Mouse (Mus musculus) large intestine, adult 2 months (tissue): ENCODE results near the gene Cfap44. TPM values are rescaled to one million over a fixed set of nuclear protein-coding genes. Genes with fewer than 3 reads are reported as not detected.

Source experiments
- DNase-seq: peaks from one replicate; pipeline ENCODE4 v3.0.0-alpha.2; 2012; ENCODE audit warnings: low read depth, low spot score
- WGBS: fragments of 180-500 bp; shearing (Covaris S2); methylation state at CpG from one replicate; pipeline ENCODE4 v1.1.7; 2018; 5-methylcytosine and 5-hydroxymethylcytosine counted together
- polyA plus RNA-seq: library from polyadenylated mRNA; depleted of rRNA; stranded (reverse); fragments of >200 nt; gene quantifications from 2 replicates; pipeline ENCODE4 v1.2.3, GENCODE M21; 2012; rRNA removed

Cfap44 gene
- not detected in 2 replicates for polyA plus RNA-seq

DNA sequence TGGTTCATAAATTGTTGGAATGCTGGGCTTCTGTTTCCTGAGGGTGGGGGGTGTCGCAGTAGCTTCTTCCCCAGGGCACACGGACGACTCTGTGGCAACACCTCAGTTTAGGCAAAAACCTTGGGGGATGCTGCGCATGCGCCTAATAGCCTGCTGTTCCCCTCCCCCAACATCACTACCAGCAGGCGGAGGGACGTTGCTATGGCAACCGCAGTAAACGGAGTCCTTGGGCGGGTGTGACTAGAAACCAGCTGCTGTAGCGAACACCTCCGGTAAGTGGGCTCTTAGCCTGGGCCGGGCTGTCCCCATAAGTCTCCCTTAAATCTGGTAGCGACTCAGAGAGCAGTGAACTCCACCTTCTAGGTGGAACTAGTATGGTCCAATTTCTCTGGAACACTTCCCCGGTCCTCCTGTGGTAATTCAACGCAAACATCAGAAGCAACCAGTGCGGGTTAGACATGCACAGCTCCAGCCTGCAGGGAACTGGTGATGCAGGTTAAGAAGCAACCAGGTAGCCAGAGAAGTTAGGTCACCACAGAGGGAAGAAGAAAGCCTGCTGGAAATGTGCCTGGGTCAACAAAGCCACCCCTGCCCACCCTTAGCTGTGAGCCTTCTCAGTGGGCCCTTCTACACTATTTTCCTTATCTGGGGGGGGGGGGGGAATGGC is at the start of gene Cfap44:
Gene Cfap44, plus strand, starts transcription at position 220 of the 667 bp plus-strand sequence.
- 4% methylated on average over 17 of the region's 17 CpGs for WGBS
- DNase-seq = peak; percentile 25

DNA sequence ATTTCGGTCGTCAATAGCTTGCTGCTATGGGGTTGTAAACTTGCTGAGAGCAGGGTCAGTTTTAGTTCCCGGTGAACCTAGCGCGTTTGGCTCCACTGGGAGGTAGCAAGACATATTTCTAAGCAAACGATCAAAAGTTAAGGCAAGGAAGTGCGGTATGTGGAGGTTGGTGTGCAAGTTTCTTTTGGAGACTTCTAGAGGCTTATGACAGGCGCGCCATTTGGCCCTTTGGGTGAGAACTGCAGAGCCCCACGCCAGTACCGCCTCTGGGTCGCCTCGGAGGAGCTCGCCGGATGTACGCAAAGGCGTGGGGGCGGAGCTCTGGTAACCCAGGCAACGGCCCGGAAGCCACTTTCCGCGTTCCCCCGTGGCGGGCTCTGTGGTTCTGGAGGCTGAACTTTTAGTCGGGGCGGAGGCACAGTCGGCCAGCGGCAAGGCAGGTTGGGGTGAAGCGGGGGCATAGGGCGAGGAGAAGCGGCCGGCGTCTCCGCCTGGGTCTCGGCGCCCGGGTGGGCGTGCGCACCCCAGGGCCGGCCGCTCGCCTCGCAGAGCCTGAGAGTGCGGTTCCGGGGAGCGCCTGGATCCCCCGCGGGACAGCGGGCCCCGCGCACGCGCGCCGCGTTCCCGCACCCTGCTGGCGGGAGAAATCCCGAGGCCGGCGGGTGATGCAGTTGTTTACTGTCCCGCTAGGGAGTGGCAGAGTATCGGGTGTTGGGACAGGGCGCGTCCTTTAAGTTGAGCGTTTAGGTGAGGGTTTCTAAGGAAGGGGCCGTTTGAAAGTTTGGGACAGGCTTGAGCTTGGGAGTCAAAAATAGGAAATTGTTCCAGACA is 47.3 kb upstream of the Cfap44 start, which contains the start of gene Spice1:
Gene Spice1, plus strand, starts transcription at position 51 of the 831 bp plus-strand sequence.
- WGBS = under 1% methylated on average over 67 of the region's 67 CpGs
- no peak for DNase-seq

DNA sequence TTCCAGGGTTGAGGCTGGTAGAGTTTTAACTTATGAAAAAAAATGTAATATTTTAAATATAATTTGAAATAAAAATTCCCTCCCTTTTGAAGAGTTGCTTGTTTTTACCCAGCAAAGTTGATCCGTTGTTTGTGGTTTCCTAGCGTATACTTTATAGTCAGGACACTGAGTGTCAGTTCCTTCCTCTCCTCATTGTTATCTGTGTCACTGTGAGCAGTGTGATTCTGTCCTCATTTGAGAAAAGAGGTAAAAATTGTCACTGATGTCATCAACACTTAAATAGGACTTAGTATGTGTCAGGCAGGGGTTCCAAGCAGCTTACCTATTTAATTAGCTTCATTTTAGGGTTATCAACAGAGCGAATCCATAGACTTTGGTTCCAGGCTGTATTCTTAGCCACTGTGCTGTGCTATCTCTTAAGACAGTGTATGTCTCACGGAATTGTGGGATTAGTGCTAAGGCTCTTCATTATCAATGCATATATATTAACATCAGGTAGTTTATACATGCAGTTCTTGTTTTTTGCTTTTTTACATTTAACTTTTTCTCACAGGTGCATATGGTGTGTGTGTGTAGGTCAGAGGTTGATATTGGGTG is 44.7 kb upstream of the Cfap44 start:
- no peak for DNase-seq
- 68% methylated on average over 4 of the region's 4 CpGs for WGBS

DNA sequence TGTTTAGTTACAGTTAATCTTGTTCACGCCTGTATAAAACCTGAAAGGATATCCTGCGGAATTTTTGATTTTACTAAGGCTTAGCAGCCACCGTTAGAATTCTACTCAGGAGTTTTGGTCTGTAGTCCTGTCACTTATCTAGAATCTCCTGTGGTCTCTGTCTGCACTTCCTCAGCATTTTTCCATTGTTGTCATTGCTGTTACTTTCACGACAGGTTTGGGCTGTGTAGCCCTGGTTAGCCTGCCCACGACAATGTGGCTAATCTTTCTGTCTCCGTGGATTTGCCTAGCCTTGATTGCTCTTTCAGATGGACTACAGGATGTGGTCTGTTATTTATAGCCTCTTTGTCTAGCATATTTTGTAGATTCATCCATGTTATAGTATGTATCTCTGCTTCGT is 38.3 kb upstream of the Cfap44 start:
- 71% methylated on average over 7 of the region's 7 CpGs for WGBS
- DNase-seq = no peak

DNA sequence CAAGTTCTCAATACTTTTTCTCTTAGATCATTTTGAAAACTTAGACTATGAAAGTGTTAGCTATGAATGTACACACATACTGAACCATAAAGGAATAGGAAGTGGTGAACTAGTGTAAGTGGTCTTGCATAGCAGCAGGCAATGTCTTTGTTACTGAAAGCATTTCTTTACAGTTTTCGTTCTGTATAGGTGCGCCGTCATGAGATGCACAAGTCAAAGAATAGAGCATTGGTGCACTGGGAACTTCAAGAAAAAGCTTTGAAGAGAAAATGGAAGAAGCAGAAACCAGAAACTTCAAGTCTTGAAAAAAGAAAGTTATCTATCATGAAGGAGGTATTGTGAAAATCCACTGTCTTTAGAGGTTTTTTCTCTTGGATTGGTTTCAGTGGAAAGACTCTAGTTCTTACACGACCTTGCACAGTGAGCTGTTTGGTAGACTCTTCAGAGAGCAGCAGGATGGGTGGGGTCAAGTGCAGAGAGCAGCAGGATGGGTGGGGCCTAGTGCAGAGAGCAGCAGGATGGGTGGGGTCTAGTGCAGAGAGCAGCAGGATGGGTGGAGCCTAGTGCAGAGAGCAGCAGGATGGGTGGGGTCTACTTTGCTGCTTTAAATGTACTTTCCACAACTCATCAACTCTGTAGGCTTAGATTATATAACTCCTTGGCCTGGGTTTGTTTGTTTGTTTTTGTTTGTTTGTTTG is 36.9 kb upstream of the Cfap44 start:
- WGBS = 69% methylated on average over 4 of the region's 4 CpGs
- DNase-seq = peak; percentile 57

DNA sequence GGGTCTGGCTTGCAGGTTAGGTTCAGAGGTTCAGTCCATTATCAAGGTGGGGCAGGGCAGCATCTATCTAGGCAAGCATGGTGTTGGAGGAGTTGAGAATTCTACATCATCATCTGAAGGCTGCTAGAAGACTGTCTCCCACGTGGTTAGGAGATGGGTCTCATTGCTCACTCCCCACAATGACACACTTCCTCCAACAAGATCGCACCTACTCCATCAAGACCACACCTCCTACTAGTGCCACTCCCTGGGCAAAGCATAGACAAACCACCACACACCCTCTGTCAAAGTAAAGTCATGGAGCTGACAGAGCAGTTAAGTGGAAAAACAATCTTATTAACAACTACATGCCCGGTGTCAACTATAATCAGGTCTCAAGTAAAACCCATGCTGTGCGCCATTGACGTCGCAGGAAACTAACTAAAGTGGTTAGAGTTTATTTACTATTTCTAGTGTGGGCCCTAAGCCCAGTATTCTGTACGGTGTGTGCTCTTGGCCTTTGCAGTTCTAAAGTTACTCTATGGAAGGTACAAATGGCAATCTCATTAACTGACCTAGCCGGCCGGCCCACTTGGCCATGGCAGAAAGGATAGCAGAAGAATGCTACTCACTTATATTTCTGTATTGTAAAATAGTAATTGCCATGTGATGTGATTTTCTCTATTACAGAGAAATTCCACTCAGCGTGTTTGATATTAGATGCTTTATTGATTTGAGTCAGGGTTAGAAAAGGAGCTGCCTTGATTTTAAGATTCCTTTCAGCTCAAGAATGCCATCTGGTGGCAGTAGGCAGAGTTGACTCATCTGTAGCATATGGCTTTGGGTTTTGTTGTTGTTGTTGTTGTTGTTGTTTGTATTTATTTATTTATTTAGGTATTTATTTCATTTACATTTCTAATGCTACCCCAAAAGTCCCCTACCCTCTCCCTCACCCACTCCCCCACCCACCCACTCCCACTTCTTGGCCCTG is 32.4 kb upstream of the Cfap44 start:
- WGBS = 74% methylated on average over 10 of the region's 10 CpGs
- no peak for DNase-seq

DNA sequence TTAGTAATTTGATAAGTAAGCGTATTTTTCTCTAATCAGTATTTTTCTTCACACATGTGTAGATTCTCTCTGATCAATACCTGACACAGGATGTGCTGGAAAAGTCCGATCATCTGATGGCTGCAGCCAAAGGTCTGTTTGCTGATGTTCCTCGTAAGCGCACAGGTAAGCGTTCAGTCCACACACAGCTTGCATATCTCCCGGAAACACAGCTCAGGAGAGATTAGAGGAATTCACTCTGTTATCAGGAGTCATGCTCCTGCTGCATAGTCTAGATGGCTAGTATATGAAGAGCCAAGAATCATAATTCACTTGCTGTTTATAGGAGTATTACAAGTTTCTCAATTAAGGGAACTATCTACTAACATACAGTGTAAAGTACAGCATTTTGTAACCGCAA is 29.1 kb upstream of the Cfap44 start:
- DNase-seq = no peak
- WGBS = 86% methylated on average over 7 of the region's 7 CpGs

DNA sequence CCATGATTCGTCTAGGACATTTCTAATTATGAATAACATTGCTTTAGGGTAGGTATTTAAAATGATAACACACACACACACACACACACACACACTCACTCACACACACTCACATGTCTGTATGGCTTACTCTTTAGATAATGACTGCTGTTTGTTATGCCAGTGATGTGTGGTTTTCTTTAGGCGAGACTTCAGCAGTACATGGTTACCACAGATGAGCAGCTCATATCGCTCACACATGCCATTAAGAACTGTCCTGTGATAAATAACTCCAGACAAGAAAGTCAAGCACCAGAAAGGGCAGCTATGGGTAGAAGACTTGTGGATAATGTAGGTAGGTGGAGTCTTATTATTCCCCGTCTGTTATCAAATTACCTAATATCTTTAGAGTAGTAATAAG is 19.1 kb upstream of the Cfap44 start:
- 95% methylated on average over 4 of the region's 4 CpGs for WGBS
- DNase-seq = no peak

DNA sequence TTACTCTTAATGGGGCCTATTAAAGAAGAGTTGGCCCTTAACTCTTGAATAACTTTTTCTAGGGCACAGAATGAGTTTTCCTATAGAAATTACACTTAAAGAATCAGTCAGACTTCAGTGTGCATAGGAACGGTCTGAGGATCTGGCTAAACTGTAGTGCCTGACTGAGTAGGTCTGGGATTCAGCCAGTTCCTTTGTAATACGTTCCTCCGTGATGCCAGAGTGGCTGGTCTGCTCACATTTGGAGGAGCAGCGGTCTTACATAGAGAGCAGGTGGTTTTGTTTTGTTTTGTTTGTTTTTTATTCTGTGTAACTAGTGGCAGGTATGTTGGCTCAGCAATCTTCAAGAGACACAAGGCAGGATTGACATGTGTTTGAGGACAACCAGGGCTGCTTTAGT is 14.6 kb upstream of the Cfap44 start:
- no peak for DNase-seq
- 73% methylated on average over 4 of the region's 4 CpGs for WGBS

DNA sequence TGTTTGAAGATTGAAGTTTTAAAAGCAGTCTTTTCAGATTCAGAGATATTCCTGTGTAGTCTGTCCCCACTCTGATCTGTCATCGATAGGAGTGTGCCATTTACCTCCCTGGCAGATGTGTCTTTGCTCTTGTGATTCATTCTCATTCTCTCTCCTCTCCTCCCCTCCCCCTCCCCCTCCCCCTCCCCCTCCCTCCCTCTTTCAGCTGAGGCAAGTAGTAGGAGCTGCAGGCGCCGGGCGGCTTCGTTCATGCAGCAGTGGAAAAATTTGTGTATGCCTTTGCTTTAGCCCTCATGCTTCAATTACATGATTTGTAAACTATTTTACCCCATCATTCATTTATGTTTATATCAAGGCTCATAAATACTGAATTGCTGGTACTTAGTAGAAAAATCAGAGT is 13.0 kb upstream of the Cfap44 start:
- WGBS = 79% methylated on average over 5 of the region's 5 CpGs

DNA sequence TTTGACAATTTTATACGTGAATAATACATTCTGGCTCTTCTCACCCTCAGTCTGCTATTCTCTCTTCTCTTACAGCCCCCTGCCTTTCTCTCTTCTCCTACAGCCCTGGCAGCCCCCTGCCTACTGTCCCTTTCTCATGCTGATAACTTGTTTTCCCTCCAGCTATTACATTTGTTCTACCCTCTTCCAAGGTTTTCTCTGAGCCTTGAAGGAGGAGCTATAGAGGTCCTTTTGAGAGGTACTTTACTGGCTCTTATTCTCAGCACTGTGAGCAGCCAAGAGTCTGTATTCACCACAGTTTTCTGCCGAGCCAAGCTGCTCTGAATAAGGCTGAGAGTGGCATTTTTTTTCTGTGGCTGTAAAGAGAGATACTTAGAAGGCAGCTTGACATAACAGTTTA is 11.0 kb upstream of the Cfap44 start:
- WGBS = 60% methylated on average over 2 of the region's 2 CpGs
- no peak for DNase-seq

More for the DNA sequence above, 13.0 kb upstream of the Cfap44 start:
- no peak for DNase-seq

DNA sequence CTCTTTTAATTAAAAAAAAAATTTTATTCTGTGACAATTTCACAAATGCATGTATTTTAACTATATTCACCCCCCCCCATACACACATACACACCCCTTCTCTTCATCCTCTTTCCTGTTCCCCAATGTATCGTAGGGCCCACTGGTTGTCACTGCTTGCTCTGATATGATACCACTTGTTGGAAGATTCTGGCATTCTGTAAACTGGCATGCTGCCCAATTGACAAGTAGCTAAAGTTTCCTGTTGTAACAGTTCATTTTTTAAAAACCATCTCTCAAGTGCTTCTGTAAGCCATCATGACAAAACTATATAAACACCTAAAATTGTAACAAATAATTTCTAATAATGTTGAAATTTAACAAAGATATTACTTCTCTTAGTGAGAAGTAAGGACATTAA is 10.3 kb upstream of the Cfap44 start:
- WGBS = 98% methylated on average over 1 of the region's 1 CpGs
- no peak for DNase-seq

DNA sequence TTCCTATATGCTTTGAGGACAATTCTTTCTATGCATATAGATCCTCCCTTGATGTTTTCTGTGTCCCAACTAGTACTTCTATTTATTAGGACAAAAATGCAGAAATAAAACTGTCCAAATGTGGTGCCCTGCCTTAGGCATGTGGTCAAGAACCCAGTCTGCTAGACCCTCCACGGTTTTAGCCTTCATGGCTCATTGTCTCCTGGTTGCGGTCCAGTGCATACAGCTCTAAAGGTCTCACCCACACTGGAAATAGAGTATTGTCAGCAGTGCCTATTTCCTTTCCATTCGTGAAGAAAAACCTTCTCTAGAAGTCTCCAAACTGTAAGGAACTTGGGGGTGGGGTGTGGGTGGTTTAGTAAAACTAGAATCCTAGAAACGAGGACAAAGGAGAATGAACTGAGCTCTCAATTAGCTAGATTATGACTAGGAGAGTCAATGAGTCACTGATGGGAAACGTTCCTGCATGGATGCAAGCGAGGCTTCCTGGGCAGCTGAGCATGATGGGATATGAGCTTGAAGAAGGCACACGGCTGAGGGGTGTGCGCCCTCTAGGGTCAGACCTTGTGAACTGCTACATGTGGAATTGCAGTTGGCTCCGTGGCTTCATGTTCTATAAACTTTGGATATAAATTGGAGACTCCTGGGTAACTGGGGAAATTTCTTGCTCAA is 2.6 kb upstream of the Cfap44 start:
- peak; percentile 28 for DNase-seq
- 31% methylated on average over 9 of the region's 9 CpGs for WGBS

DNA sequence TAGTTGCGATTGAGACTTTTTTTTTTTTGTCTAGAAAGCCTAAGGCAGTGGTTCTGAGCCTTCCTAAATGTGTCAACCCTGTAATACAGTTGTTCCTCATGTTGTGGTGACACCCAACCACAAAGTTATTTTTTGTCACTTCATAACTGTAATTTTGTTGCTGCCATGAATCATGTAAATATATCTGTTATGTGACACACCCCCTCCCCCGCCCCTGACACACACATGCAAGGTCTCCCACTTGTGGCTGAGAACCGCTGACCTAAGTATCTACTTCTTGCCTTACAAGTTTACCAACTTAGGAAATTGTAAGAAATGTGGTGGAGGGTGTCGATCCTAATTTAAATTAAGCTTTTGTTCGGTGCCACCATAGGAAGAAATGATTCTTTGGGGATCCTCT is 10.3 kb downstream of the Cfap44 start:
- no peak for DNase-seq
- WGBS = 91% methylated on average over 5 of the region's 5 CpGs

DNA sequence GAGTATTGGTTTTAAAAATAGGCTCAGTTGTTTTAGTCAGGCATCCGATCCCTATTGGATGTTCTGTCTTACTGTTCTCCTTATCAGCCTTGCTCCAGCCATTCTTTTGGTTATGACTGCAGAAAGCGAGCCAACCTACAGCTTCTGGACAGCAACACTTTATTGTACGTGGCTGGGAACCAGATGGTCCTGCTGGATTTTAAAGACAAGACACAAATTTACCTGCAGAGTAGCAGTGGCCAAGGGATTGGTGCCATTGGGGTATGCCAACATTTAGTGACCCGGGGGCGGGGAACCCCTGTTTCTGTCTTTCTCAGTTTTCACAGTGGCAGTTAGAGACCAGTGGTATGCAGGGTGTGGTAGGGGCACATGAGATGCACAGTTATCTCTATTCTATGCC is 12.6 kb downstream of the Cfap44 start:
- WGBS = 90% methylated on average over 5 of the region's 5 CpGs
- DNase-seq = no peak

DNA sequence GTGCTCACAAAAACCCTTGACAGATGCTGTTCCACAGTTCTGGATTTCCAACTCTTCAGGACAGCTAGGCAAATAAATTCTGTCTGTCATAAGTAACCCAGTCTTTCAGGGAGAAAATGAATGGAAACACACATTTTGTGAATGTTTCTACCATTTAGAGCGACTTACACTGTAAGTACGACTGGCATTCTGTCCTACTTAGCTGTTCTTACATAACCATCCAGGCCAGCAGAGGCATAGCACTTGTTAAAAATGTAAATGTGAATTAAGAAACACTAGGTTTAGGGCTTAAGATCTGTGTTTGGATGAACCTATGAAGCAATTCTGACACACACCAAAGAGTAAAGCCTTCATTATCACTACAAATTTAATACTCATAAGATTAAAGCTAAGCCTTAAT is 13.7 kb downstream of the Cfap44 start:
- DNase-seq = no peak
- WGBS = 94% methylated on average over 2 of the region's 2 CpGs

DNA sequence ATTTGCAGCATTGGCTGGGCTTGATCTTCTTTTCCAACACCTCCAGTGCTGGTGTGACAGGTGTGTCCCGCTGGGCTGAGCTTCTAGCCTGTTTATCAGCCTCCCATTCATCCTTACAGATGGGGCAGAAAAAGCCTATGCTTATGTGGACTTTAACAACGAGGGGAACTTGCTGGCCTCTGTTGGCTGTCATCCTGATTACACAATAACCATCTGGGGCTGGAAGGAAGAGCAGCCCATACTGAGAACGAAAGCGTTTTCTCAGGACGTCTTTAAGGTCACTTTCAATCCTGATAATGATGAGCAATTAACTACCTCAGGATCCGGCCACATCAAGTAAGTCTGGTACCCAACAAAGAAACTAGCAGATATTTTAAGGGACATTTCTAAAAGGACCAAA is 15.6 kb downstream of the Cfap44 start:
- DNase-seq = no peak
- WGBS = 6% methylated on average over 6 of the region's 6 CpGs

DNA sequence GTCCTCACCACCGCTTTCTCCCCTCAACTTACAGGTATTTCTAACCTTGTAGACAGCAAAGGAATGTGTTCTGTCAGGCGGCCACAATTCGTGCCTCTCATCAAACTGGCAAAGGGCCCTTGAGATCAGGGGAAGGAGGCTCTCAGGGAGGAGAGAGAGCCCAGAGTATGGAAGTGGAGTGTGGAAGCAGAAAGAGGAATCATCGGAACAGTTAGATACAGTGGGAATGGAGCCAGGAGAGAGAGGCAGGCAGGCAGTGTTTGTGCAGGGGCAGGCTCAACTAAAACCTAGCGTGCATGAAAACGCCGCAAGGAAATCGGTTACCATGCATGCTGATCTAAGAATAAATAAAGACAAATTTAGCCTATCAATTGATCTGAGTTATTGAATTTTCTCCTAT is 23.0 kb downstream of the Cfap44 start:
- 56% methylated on average over 8 of the region's 8 CpGs for WGBS
- no peak for DNase-seq

DNA sequence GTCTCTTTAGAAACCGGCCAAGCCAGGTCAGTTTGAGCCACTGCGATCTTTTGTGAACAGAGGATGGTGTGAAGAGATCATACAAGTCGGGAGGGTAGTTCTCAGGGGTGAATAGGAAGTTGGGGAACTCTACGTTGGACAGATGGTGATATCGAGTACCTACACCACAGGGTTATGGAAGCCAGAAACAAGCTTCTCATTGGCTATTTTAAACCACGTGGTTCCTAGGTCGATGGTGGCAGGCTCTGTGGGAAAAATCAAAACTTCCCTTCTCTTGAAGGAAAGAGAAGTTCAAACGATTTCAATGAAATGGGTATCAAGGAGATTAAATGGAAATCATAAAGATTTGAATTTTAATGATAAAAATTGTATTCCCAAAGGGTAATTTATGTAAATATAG is 27.1 kb downstream of the Cfap44 start:
- 85% methylated on average over 8 of the region's 8 CpGs for WGBS
- DNase-seq = no peak
